Mouse (Mus musculus) lung, postnatal 14 days (tissue): ENCODE measurements around the gene Zfp60.
"Not testable (repeated sequence)": the region's sequence is repeated elsewhere in the genome, so short reads cannot be mapped to it uniquely, and the experiment has no call there.

Source experiments
- DNase-seq: peaks from one replicate; pipeline ENCODE4 v3.0.0; 2021

Gene Zfp60

GRCm38 (mm10) chr7:27731281-27731883, at the start of gene Zfp60:
Zfp60 (plus strand) TSS chr7:27731389.
- peak; percentile 82 for DNase-seq

GRCm38 (mm10) chr7:27683218-27683617, 48.0 kb upstream of the Zfp60 start:
- no peak for DNase-seq

GRCm38 (mm10) chr7:27685220-27685619, 46.0 kb upstream of the Zfp60 start:
- no peak for DNase-seq

GRCm38 (mm10) chr7:27685681-27686080, 45.5 kb upstream of the Zfp60 start:
- no peak for DNase-seq

GRCm38 (mm10) chr7:27687043-27687442, 44.1 kb upstream of the Zfp60 start:
- DNase-seq, result no peak

GRCm38 (mm10) chr7:27687836-27688235, 43.4 kb upstream of the Zfp60 start:
- DNase-seq, result no peak

GRCm38 (mm10) chr7:27688246-27688788, 42.9 kb upstream of the Zfp60 start:
- no peak for DNase-seq

- DNase-seq, result peak; percentile 86
Observed at GRCm38 (mm10) chr7:27688815-27689612, 42.2 kb upstream of the Zfp60 start, which contains the start of gene Zfp607b. Zfp607b (plus strand) TSS chr7:27689340.

GRCm38 (mm10) chr7:27691076-27691475, 40.1 kb upstream of the Zfp60 start:
- DNase-seq, result peak; percentile 31

- DNase-seq, result no peak
Observed at GRCm38 (mm10) chr7:27696711-27697110, 34.5 kb upstream of the Zfp60 start.

- DNase-seq, result no peak
Observed at GRCm38 (mm10) chr7:27710402-27710801, 20.8 kb upstream of the Zfp60 start.

- no peak for DNase-seq
Observed at GRCm38 (mm10) chr7:27721951-27722350, 9.2 kb upstream of the Zfp60 start.

- DNase-seq, result peak; percentile 22
Observed at GRCm38 (mm10) chr7:27725566-27726538, 5.3 kb upstream of the Zfp60 start.

GRCm38 (mm10) chr7:27727471-27727870, 3.7 kb upstream of the Zfp60 start:
- no peak for DNase-seq

GRCm38 (mm10) chr7:27731946-27732345, 757 bp downstream of the Zfp60 start:
- no peak for DNase-seq

- no peak for DNase-seq
Observed at GRCm38 (mm10) chr7:27732508-27732907, 1.3 kb downstream of the Zfp60 start.

GRCm38 (mm10) chr7:27735457-27735856, 4.3 kb downstream of the Zfp60 start:
- DNase-seq, result no peak

GRCm38 (mm10) chr7:27756351-27757047, 25.3 kb downstream of the Zfp60 start:
- DNase-seq, result no peak

GRCm38 (mm10) chr7:27757048-27757375, 25.8 kb downstream of the Zfp60 start:
- no peak for DNase-seq

- peak; percentile 2 for DNase-seq
Observed at GRCm38 (mm10) chr7:27765176-27765886, 34.1 kb downstream of the Zfp60 start.

- DNase-seq, result no peak
Observed at GRCm38 (mm10) chr7:27789306-27789705, 58.1 kb downstream of the Zfp60 start.

GRCm38 (mm10) chr7:27793865-27794264, 62.7 kb downstream of the Zfp60 start:
- not testable (repeated sequence) for DNase-seq
